Mouse (Mus musculus): ENCODE results near the gene Sbp.
"Not testable (repeated sequence)": the region's sequence is repeated elsewhere in the genome, so short reads cannot be mapped to it uniquely, and the experiment has no call there.

Sbp gene

GRCm38 (mm10) chr17:23941372-23941771, at the start of gene Sbp:
Gene Sbp (plus strand): TSS chr17:23941672.
- DNase-seq (ENCODE audit: low read depth, low spot score), result no peak

GRCm38 (mm10) chr17:23917158-23917557, 24.3 kb upstream of the Sbp start, which contains the start of gene Dcpp3:
Gene Dcpp3 (plus strand): TSS chr17:23917458.
- not testable (repeated sequence) for DNase-seq (ENCODE audit: low read depth, low spot score)

GRCm38 (mm10) chr17:23924531-23925007, 16.9 kb upstream of the Sbp start:
- DNase-seq (ENCODE audit: low read depth, low spot score), result peak; percentile 83

GRCm38 (mm10) chr17:23925090-23925493, 16.4 kb upstream of the Sbp start:
- DNase-seq (ENCODE audit: low read depth, low spot score), result peak; percentile 35

- DNase-seq (ENCODE audit: low read depth, low spot score), result no peak
These were observed 10.3 kb upstream of the Sbp start for GRCm38 (mm10) chr17:23931157-23931556.

- DNase-seq (ENCODE audit: low read depth, low spot score), result peak; percentile 47
These were observed 6.0 kb downstream of the Sbp start for GRCm38 (mm10) chr17:23947486-23947885.

- DNase-seq (ENCODE audit: low read depth, low spot score), result no peak
These were observed 7.6 kb downstream of the Sbp start for GRCm38 (mm10) chr17:23949068-23949467.

- not testable (repeated sequence) for DNase-seq (ENCODE audit: low read depth, low spot score)
These were observed 9.4 kb downstream of the Sbp start for GRCm38 (mm10) chr17:23950828-23951227.

GRCm38 (mm10) chr17:23955174-23955573, 13.7 kb downstream of the Sbp start, which contains the start of gene Sbpl:
Gene Sbpl (minus strand): TSS chr17:23955274.
- no peak for DNase-seq (ENCODE audit: low read depth, low spot score)

- DNase-seq (ENCODE audit: low read depth, low spot score), result peak; percentile 41
These were observed 18.7 kb downstream of the Sbp start for GRCm38 (mm10) chr17:23960084-23960738.

GRCm38 (mm10) chr17:23961573-23962122, 20.2 kb downstream of the Sbp start:
- DNase-seq (ENCODE audit: low read depth, low spot score), result no peak

GRCm38 (mm10) chr17:23965805-23966425, 24.4 kb downstream of the Sbp start:
- no peak for DNase-seq (ENCODE audit: low read depth, low spot score)

GRCm38 (mm10) chr17:23966658-23967401, 25.4 kb downstream of the Sbp start:
- DNase-seq (ENCODE audit: low read depth, low spot score), result no peak

- DNase-seq (ENCODE audit: low read depth, low spot score), result no peak
These were observed 27.3 kb downstream of the Sbp start for GRCm38 (mm10) chr17:23968780-23969179.

- no peak for DNase-seq (ENCODE audit: low read depth, low spot score)
These were observed 27.8 kb downstream of the Sbp start for GRCm38 (mm10) chr17:23969231-23969630.

- DNase-seq (ENCODE audit: low read depth, low spot score), result no peak
These were observed 29.8 kb downstream of the Sbp start for GRCm38 (mm10) chr17:23971315-23971714.

- DNase-seq (ENCODE audit: low read depth, low spot score), result no peak
These were observed 35.2 kb downstream of the Sbp start for GRCm38 (mm10) chr17:23976665-23977064.

GRCm38 (mm10) chr17:23979471-23979870, 38.0 kb downstream of the Sbp start:
- DNase-seq (ENCODE audit: low read depth, low spot score), result no peak

- no peak for DNase-seq (ENCODE audit: low read depth, low spot score)
These were observed 38.9 kb downstream of the Sbp start, which contains the start of gene Prss30 for GRCm38 (mm10) chr17:23980297-23980909. Gene Prss30 (minus strand): TSS chr17:23980566.

- DNase-seq (ENCODE audit: low read depth, low spot score), result no peak
These were observed 41.4 kb downstream of the Sbp start for GRCm38 (mm10) chr17:23982912-23983311.

GRCm38 (mm10) chr17:23984989-23985388, 43.5 kb downstream of the Sbp start:
- DNase-seq (ENCODE audit: low read depth, low spot score), result no peak

Data from telencephalon, adult 2 months (tissue).